Mouse (Mus musculus): ENCODE measurements at regions not wholly inside any gene's neighbourhood (a gene's known extent, or its start where the extent isn't known, plus 50 kb on each side); places are given as distances from the start of the nearest gene placed in this dataset.

DNA sequence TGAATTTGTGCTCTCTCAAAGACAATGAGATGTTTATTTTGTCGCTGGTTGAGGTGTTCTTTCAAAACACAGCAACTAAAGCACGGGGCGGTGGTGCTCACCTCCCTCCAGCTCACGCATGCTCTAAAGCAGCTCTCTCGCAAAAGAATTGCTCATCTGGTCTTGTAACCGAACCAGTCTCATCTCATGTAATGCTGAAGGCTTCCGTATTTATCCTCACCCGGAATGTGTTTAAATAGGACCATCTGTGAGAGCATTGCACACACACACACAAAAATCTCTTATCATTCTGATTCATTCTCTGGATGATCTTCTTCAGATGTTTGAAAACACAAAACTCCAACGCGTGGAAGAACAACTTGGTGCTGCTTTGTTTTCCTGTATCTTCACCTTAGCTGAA is 138.4 kb downstream of the Irs2 start:
- DNase-seq (ENCODE audit: inconsistent ontology term): no peak

DNA sequence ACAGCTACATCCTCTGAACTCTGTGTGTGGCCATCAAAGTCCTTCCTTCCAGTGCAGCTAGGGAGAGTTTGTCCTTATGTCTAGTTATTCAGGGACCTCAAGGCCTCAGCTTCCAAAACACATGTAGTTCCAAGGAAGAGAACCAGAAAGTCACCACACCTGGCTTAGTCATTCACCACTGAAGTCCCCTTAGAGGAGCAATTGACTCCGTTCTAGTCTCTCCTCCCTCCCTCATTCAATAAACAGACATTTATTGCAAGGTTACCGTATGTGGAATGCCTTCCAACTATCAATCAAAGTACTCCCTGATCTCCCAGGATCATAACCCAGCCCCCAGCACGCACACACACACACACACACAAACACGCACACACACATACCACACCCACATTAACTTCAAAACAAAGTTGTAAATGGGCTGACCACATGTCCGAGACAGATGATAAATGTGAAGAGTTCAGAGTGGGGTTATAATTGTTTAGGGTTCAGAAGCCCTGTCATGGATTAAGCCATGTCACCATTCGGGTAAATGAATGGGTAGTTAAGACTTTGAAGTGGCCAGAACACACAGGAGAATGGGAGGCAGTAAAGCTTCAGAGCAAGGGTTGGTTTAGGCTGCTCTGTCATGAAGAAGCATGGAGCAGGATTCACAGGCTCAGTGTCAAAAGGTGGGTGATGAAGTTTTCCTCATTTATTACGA is 141.4 kb downstream of the Irs2 start:
- no peak for DNase-seq (ENCODE audit: inconsistent ontology term)

DNA sequence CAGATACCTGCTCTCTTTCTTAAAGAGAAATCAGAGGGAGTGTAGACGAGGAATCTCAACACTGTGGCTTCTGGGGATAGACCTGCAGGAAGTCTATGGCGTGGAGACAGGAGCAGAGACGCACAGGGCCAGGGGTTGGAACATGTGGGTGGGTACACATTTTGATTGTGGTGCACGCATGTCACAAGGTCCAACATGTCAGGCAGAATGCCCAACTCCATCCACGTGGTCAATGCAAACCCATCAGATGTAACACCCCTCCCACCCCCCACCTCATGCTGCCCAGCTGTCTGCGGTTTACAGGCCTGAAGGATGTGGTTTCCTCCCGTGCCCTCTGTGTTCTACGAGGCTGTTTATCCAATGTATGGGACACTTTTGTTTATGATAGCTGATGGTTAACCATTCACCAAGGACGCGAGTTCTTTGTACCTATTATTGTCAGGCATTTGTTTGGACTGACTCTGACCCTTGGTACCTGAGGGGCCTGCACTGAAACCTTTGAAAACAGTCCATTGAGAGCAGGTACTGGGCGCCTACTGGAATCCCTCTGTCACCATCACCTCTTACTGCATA is 142.2 kb downstream of the Irs2 start:
- no peak for DNase-seq (ENCODE audit: inconsistent ontology term)

DNA sequence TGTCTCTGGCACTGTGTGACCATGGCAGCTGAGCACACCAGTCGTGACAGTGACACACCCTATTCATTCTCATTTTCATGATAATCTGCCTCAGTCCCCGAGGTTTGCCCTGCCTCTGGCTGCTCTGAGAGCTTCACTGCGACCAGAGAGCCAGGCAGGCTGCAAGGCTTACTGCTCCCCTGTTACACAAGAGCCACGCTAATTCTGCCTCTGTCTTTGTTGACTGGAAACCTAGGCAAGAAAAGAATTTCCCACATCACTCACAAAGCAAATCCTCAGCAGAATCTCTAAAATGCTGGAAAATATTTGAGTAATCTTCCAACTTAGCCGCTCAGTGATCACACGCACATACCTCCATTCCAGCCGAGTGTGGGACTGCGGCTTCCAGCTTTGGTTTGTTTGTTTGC is 142.8 kb downstream of the Irs2 start:
- DNase-seq (ENCODE audit: inconsistent ontology term): peak; percentile 90

DNA sequence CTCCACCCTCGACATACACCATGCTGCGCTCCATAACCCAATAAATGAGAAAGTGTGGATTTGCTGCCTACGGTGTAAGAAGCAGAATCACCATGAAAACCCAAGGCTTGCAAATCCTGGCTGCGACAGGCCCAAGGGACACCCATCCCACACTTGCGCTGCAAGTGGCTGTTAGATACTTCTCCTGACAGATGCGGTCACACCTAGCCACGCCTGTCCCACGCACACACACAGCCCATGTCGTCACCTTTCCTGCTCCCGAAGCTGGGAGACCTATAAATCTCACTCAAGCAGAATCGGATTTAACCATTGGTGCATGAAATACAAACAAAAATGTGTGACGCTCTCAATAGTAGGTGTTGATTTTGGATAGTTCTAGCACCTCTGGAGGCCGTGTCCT is 145.8 kb downstream of the Irs2 start:
- DNase-seq (ENCODE audit: inconsistent ontology term): no peak

DNA sequence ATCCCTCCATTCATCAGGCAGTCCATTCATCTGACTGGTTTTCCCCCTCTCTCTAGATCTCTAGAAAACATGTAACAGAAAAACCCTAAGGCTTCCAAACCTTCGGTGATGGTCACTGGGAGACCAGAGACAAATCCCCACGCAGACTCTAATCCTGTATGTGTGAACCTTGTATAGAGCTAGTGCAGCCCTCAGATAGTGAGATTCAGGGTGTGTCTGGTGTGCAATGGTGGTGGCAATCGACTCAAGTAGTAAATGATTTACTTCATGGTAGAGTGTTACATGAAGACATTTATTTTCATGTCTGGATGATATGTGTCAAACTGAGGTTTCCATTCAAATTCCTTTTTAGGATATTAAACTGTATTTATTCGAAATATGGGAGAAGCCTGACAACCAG is 147.4 kb downstream of the Irs2 start:
- DNase-seq (ENCODE audit: inconsistent ontology term): no peak

DNA sequence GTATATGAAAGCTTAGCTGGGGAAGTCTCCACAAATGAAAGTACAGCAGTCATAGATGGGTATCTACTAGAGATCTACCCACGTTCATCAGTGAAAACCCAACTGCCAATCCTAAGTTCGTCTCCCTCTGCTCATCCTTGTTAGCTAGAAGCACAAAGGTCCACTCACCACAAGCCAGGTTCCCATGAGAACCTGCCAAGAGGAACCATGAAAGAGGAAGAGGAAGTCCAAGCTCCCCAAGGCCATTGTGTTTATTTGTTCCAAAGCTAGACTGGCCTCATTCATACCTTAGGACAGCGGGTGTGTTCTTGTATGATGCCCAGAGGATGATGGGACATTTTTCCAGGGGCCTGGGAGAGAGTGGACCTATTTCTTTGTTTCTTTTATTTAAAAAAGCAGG is 150.4 kb downstream of the Irs2 start:
- no peak for DNase-seq (ENCODE audit: inconsistent ontology term)

DNA sequence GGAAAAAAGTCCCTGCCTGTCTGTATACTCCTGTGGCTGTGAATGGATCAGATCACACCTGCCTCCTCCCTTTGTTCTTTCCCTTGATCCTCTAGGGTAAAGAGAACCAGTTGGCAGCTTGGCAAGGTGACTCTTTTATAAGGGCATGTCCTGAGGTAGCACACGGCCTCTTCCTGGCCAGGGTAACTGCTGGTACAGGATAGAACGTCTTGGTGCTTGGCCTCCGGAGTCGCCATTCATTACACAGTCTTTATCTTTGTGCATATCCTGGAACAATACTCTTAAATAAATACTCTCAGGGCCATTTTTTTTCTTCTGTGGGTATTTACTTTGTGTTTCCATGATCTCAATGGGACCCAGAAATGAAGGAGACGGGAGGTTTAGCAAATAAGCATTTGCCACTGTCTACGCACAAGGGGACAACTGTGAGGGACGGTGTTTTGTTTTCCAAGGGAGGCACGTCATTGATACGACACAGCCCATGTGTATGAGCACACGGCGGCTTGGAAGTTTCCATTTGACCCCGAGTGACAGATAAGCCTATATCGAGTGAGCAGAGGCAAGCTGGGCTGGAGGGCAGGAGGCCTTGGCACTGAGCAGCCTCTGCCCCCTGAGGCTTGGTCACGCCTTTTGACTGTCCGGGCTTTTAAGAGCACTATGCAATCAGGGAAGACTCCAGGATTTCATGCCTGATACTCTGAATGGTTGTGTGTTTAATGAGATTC is 151.1 kb downstream of the Irs2 start:
- DNase-seq (ENCODE audit: inconsistent ontology term): no peak

DNA sequence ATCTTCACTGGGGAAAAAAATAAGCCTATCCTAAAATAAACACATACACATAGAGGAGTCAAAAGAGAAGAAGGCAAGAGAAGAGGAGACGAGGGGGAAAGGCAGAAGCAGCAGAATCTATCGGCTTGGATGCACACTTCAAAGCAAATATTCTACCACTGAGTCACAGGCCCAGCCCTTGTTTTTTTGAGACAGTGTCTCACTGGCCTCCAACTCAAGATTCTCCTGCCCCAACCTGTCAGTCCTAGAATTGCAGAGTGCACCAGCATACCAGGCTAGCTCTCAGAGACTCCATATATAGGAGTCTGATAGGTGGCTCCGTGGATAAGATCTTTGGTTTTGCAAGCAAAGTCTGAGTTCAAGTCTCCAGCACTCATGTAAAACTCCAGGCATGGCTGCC is 152.6 kb downstream of the Irs2 start:
- no peak for DNase-seq (ENCODE audit: inconsistent ontology term)

DNA sequence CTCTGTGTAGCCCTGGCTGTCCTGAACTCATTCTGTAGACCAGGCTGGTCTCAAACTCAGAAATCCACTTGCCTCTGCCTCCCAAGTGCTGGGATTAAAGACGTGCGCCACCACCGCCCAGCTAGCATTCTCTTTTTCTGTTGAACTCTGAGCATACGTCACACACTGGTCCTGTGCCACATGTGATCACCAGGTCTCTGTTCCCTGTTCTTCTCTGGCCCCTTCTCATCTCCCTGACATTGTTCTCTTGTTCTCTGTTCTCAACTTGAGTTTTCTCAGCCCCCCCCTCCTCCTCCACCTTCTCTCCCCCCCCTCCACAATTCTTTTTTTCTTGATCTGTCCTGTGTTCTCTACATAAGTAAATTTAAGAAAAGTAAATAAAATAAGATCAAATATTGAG is 153.1 kb downstream of the Irs2 start:
- no peak for DNase-seq (ENCODE audit: inconsistent ontology term)

DNA sequence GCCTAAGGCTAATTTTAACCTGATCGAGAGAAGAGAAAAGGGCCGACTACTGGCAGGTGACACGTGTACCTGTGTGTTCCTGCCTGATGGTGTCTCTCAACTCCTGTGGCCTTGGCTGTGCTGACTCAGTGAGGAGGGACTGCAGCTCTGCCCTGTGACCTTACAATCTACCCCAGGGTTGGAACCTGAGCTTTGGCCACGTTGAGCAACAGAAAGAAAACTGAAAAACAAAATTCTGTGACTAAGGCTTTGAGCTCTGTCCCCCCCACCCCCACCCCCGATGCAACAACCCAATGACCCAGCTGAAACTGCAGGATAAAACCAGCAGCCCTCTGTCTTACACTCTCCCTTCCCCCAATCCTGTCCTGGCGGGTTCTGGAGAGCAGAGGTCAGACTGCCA is 153.7 kb downstream of the Irs2 start:
- DNase-seq (ENCODE audit: inconsistent ontology term): no peak

DNA sequence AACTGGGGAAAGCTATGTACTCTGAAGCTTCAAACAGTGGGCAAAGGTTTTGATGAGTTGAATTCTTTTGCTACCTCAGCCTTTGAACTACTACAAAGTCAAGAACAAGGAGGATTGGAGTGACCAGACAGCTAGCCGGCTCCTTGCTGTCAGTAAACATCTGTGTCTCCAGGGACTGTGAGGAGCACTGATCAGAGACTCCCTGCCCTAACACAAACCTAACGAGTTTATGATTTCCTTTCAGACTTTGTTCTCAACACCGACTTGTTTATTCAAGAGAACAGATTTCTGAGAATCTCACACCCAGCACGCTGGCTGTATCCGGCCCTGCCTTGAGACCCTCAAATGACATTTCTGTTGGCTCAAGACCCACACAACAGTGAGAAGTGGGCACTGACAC is 154.4 kb downstream of the Irs2 start:
- DNase-seq (ENCODE audit: inconsistent ontology term): no peak

DNA sequence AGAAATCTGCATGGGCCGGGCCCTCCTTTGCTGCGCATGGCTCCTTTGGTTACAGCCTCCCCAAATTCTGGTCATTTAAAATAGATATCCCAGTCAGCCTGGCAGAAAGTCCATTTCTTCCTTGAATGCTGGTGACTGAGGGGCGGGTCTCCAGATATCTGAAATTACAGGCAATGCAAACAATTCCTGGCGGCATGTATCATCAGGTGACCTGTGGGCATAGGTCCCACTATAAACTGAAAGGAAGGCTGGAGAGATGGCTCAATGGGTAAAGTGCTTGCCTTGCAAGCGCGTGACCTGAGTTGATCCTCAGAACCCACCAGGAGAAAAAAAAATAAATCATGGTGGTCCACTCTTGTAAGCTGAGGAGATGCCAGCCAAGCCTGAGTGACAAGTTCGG is 158.3 kb downstream of the Irs2 start:
- DNase-seq (ENCODE audit: inconsistent ontology term): no peak

DNA sequence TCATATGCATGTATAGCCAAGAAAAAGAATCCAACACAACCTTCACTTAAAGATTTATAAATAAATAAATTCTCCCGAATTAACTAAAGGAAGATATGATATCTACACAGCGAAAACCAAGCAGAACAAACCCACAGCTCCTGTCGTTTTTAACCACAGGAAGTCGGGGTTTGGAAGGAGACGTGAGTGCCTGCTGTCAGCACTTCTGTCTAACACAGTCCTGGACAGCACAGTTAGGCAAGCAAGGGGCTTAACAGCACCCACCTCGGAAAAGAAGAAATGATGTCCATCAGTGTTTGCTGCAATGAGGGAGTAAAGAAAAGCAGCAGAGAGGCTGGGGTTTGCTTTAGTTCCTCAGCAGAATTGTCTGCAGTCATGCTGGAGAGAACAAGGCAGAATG is 162.7 kb downstream of the Irs2 start:
- no peak for DNase-seq (ENCODE audit: inconsistent ontology term)

DNA sequence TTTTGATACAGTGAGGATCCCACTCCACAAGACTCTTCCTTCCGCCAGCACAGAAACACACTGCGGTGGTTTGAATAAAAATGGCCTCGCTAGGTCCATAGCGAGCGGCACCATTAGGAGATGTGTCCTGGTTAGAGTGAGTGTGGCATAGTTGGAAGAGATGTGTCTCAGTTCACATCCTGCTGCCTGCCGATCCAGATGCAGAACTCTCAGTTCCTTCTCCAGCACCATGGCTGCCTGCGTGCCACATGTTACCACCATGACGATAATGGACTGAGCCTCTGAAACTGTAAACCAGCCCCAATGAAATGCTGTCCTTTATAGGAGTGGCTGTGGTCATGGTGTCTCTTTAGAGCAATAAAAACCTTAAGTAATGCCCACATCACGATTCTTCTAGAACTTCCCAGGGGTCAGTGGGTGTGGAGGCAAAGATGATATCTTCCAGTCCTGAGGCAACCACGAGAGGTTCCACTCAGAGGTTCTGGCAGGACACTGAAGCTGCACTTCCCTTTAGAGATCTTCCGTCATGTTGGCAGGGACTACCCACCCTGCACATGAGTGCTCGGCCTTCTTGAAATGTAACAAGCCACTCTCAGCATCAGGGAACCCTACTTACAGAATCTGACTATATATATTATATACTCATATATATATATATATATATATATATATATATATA is 167.3 kb downstream of the Irs2 start:
- DNase-seq (ENCODE audit: inconsistent ontology term): no peak

DNA sequence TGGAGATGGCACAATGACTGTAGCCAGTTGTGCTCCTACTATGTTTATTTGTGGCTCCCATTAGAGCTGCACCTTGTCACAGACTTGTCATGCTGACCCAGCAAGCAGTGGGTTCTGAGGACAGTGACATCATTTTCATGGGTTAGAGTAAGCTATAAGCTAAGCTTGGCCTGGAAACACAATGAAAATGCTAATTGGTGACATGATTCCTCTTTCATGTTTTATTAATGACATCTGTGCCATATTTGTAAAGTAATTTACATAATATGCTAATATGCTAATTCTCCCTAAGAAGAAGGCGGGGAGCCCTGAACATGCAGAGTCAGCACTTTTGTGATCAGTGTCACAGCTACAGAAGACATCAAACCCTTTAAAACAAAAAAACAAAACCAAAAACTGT is 168.2 kb downstream of the Irs2 start:
- DNase-seq (ENCODE audit: inconsistent ontology term): no peak

DNA sequence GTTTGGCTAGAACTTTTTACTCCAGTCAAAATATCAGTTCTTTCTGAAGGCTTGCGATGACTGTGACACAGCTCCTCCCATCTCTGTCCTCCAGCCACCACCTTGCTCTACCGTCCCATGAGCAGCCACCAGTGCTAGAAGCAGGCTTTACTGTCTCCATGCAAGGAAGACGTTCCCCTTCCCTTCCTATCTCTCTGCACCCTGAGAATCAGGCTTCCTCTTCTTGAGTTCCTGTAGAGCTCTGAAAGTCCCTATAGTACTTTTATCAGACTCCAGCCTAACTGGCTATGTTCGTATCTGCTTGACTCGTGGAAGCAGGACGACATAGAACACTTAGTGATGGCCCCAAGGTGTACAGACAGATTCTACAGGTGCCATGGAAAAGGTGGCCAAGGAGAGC is 173.2 kb downstream of the Irs2 start:
- no peak for DNase-seq (ENCODE audit: inconsistent ontology term)

DNA sequence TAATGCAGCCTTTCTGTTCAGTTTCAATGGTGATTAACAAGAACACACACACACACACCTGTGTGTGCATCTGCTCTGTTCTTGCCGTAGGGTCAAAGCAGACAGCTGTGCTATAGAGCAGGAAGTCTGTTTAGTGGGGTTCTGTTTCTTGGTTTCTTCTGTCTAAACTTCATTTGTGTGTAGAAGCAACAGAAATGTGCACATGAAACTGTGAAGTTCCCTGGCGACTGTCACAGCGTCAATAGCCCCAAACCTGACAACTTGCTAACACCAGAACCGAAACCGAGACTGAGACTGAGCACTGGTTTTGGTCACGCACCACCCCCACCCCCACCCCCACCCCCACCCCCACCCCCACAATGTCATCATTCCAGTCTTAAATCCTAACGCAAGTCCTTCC is 176.4 kb downstream of the Irs2 start:
- DNase-seq (ENCODE audit: inconsistent ontology term): no peak

DNA sequence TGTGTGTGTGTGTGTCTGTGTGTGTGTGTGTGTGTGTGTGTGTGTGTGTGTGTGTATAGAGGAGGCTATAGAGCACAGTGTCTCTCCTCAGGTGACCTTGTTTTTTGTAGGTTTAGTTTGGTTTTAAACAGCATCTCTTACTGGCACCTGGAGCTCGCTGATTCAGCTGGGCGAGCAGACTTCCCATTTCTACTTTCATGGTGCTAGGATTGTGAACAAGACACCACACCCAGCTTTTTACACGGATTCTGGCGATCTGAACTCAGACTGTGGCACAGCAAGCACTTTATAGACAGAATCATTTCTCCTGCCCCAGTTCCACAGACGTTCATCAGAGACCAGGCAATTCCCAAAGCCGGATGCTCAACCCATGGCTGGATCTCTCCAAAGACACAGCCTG is 177.0 kb downstream of the Irs2 start:
- no peak for DNase-seq (ENCODE audit: inconsistent ontology term)

DNA sequence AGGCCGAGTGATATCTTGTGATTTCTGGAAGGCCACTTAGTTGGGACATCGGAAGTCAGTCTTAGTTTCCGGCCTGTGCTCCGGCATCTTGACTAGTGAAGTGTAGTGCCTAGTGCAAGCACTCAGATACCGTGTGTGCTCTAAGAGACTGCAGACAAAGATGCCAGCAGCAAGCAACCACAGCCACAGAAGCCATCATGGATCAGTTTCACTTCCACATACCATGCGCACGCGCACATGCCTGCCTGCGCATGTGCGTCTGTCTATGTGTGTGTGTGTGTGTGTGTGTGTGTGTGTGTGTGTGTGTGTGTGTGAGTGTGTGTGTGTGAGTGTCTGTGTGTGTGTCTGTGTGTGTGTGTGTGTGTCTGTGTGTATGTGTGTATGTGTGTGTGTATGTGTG is 177.4 kb downstream of the Irs2 start:
- DNase-seq (ENCODE audit: inconsistent ontology term): no peak

DNA sequence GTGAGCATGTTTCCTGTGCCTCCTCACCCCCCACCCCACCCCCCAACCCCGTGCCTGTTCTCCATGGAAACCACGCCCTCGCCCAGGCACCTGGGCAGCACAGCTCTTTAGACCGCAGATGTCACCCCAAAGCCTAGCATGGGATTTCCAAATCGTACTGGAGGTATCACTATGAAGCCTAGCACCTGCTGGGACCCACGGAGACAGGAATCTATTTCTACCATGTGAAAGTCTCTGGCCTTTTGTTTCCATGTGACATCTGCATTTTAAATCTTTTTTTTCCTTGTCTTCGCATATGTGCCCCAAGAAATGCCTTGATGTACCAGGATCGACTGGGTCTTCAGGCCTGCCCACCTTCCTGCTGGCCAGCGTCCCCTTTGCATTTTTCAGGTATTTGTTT is 179.7 kb downstream of the Irs2 start:
- no peak for DNase-seq (ENCODE audit: inconsistent ontology term)

DNA sequence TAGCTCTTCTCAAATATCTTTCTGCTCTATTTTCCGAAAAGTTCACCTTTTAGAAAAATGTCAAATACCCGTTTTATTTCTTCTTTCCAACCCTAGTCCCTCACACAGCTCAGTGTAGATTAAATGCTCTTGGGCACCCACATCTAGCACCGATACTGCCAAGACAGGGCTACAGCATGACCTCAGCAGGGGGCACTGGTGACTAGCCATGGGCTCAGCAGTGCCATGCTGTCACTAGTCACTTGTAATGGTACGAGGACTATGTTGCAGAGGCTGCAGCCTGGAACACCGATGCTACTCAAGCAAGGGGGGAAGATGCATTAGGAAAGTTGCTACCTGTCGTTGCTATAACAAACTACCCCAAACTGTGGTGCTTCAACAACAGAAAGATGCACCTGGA is 180.7 kb downstream of the Irs2 start:
- no peak for DNase-seq (ENCODE audit: inconsistent ontology term)

DNA sequence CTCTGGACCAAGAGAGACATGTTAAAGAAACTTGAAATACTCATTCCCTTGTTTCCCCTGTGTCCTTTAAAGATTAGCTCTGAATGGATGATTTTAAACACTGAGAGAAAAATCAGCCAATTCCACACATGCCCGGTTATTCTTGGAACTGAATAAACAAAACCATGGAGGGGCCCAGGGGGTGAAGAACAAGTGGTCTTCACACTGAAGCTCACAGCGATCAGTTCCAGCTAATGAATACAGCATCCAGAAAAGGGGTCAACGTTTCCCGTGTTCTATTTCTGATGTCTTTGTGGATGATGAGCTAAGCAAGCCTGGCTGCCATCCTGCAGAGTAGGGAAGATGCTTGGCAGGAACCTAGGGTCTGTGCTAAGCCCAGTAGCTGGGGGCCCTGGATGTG is 182.3 kb downstream of the Irs2 start:
- peak; percentile 67 for DNase-seq (ENCODE audit: inconsistent ontology term)
